In the genomic region with DNA sequence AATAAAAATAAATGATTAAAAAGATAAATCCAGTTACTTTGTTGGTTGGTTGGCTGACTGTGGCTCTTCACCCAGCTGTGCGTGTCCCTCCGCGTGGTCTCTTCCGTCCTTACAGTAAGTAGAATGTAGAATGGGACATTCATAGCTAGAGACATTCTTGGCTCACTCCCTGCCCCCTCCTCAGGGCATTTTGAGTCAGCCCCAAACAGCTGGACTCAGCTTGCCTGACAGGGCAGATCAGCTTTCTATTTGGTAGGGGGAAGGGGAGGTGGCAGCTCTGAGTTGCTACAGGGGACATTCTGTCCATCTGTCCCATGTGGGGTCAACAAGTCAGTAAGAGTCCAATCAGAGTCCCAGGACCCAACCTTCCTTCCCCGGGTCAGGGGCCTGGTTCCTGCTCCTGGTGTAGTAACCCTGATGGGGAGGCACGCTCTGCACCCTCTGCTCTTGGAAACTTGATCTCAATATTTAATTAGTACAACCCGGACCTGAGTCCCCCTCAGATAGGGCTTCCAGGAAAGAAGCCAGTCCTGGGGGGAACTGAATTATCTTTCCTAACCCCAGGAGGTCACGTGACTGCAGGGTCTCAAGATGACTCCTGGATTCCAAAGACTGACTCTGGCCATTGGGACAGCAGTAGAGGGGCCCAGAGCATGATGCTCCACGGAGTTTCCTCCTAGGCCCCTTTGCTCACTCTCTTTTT, we compare ENCODE assay signal across 14 mouse cellular contexts. TPM values are rescaled to one million over a fixed set of nuclear protein-coding genes. Genes with fewer than 3 reads are reported as not detected.
A peak's percentile ranks its signal among the peaks of the same experiment; 100 is the strongest.
DNase-seq lines count a peak whose midpoint lies in the region; ATAC-seq and TF ChIP-seq lines count a peak whose summit lies in the region.
"Had no signal": no experiment of that assay in that cellular context is flagged by ENCODE, and none has a peak within 500 bp of the region (broad histone marks: within the 10 kb centered on the region; RNA-seq: fewer than 3 reads in every experiment).

No protein-coding gene starts in this region.

- H3K27ac ChIP-seq in kidney, embryonic 16.5 days (ENCODE audit: low read length) = peak overlapping the region; percentile 10
- no peak overlapping the region for H3K27ac ChIP-seq in MEL (ENCODE audit: control insufficient read depth, low read depth, low read length)
- no peak overlapping the region for H3K27ac ChIP-seq in embryonic facial prominence, embryonic 14.5 days (replicated peaks; ENCODE audit: low read depth, low read length)
- H3K27ac ChIP-seq in thymus, adult 2 months (ENCODE audit: control insufficient read depth, insufficient read depth, low read length) = no peak overlapping the region
- H3K27ac ChIP-seq: forebrain, embryonic 10.5 days; midbrain, embryonic 12.5 days had no signal

- H3K4me1 ChIP-seq in kidney, embryonic 16.5 days (ENCODE audit: insufficient read depth, low read length) = peaks cover 51% of the 10 kb centered on the region
- H3K4me1 ChIP-seq in MEL (ENCODE audit: control insufficient read depth in 1 of 2, insufficient read depth in 2 of 2, low read length in 2 of 2) = peaks cover 10 to 18% of the 10 kb centered on the region in 2 experiments
- H3K4me1 ChIP-seq in embryonic facial prominence, embryonic 14.5 days (ENCODE audit: control insufficient read depth, insufficient read depth, low read length) = peaks cover 22% of the 10 kb centered on the region
- H3K4me1 ChIP-seq in thymus, adult 2 months (replicated peaks; ENCODE audit: control insufficient read depth, insufficient read depth, low read length) = peaks cover 14% of the 10 kb centered on the region

- H3K36me3 ChIP-seq in kidney, embryonic 16.5 days (ENCODE audit: insufficient read depth, low read length) = peaks cover 6% of the 10 kb centered on the region; the same call in 1 of the 2 replicates
- peaks cover 0 to 12% of the 10 kb centered on the region in 2 experiments; a peak in 2 of 4 replicates for H3K36me3 ChIP-seq in MEL (ENCODE audit: control insufficient read depth in 1 of 2, insufficient read depth in 2 of 2, low read length in 2 of 2)
- H3K36me3 ChIP-seq in embryonic facial prominence, embryonic 14.5 days (ENCODE audit: control insufficient read depth, insufficient read depth, low read length) = peaks cover 4% of the 10 kb centered on the region
- no peaks in the 10 kb centered on the region for H3K36me3 ChIP-seq in thymus, adult 2 months (ENCODE audit: control insufficient read depth, insufficient read depth, low read length)
- H3K36me3 ChIP-seq: midbrain, embryonic 12.5 days had no signal

- no peak overlapping the region for H3K4me2 ChIP-seq in kidney, embryonic 16.5 days (replicated peaks; ENCODE audit: low read depth, low read length)
- no peak overlapping the region for H3K4me2 ChIP-seq in embryonic facial prominence, embryonic 14.5 days (ENCODE audit: low read depth, low read length)
- H3K4me2 ChIP-seq: midbrain, embryonic 12.5 days had no signal

- no peak for TF ChIP-seq EP300 in MEL (IDR thresholded peaks at IDR 0.05; ENCODE audit: low read depth in 1 of 2, low read length in 2 of 2)

- H3K79me2 ChIP-seq in MEL (ENCODE audit: control insufficient read depth, insufficient read depth, low read length, poor library complexity) = peaks cover 8% of the 10 kb centered on the region

- no peaks in the 10 kb centered on the region for H3K9me3 ChIP-seq in kidney, embryonic 16.5 days (ENCODE audit: low read length)
- H3K9me3 ChIP-seq in MEL (replicated peaks; ENCODE audit: insufficient read depth, low read length) = no peaks in the 10 kb centered on the region
- no peaks in the 10 kb centered on the region for H3K9me3 ChIP-seq in embryonic facial prominence, embryonic 14.5 days (ENCODE audit: control insufficient read depth, low read length)
- H3K9me3 ChIP-seq: forebrain, embryonic 10.5 days; G1E; midbrain, embryonic 12.5 days had no signal

- H3K27me3 ChIP-seq in kidney, embryonic 16.5 days (ENCODE audit: insufficient read depth, low read length) = no peaks in the 10 kb centered on the region
- H3K27me3 ChIP-seq in MEL (ENCODE audit: control insufficient read depth in 1 of 2, insufficient read depth in 2 of 2, low read length in 2 of 2) = no peaks in the 10 kb centered on the region; a peak in 2 of 4 replicates
- no peaks in the 10 kb centered on the region for H3K27me3 ChIP-seq in embryonic facial prominence, embryonic 14.5 days (replicated peaks; ENCODE audit: control insufficient read depth, insufficient read depth, low read length)
- no peaks in the 10 kb centered on the region for H3K27me3 ChIP-seq in thymus, adult 2 months (ENCODE audit: control insufficient read depth, insufficient read depth, low read length)

- no peak overlapping the region for H3K9ac ChIP-seq in kidney, embryonic 16.5 days (replicated peaks; ENCODE audit: low read length)
- H3K9ac ChIP-seq in MEL (ENCODE audit: control insufficient read depth, low read depth, low read length, poor library complexity, severe bottlenecking) = no peak overlapping the region
- no peak overlapping the region for H3K9ac ChIP-seq in embryonic facial prominence, embryonic 14.5 days (ENCODE audit: low read depth, low read length)
- H3K9ac ChIP-seq: midbrain, embryonic 12.5 days had no signal

- no peak for TF ChIP-seq CTCF in MEL (IDR thresholded peaks at IDR 0.05 in 2 of 3, conservative IDR thresholded peaks at IDR 0.05 in 1 of 3; ENCODE audit: control insufficient read depth in 1 of 3, insufficient read depth in 1 of 3, low read depth in 2 of 3, low read length in 3 of 3, poor library complexity in 1 of 3, severe bottlenecking in 1 of 3)
- no peak for TF ChIP-seq CTCF in thymus, adult 2 months (IDR thresholded peaks at IDR 0.05; ENCODE audit: borderline replicate concordance, control insufficient read depth, extremely low read depth, insufficient read depth, low read length, poor library complexity)

- no peak for TF ChIP-seq RAD21 in MEL (IDR thresholded peaks at IDR 0.05; ENCODE audit: low read depth, low read length)

- no peak for TF ChIP-seq POLR2A in MEL (IDR thresholded peaks at IDR 0.05; ENCODE audit: control insufficient read depth in 1 of 2, insufficient read depth in 1 of 2, low read depth in 1 of 2, low read length in 2 of 2, poor library complexity in 1 of 2)
- no peak for TF ChIP-seq POLR2A in thymus, adult 2 months (IDR thresholded peaks at IDR 0.05; ENCODE audit: control insufficient read depth, extremely low read depth, insufficient read depth, low read length, poor library complexity)

- peak; percentile 22 for ATAC-seq in kidney, embryonic 16.5 days (ENCODE audit: low FRiP score, low TSS enrichment)
- no peak for ATAC-seq in embryonic facial prominence, embryonic 14.5 days (ENCODE audit: low read depth)
- no peak for ATAC-seq in erythroblast, adult 5-6 weeks (replicated peaks; ENCODE audit: low FRiP score, poor library complexity, severe bottlenecking)

- no peak overlapping the region for H3K4me3 ChIP-seq in kidney, embryonic 16.5 days (ENCODE audit: low read length)
- H3K4me3 ChIP-seq in MEL (ENCODE audit: control insufficient read depth in 1 of 2, insufficient read depth in 1 of 2, low read depth in 2 of 2, low read length in 2 of 2) = no peak overlapping the region
- no peak overlapping the region for H3K4me3 ChIP-seq in embryonic facial prominence, embryonic 14.5 days (ENCODE audit: low read depth, low read length)
- no peak overlapping the region for H3K4me3 ChIP-seq in thymus, adult 2 months (ENCODE audit: control insufficient read depth, insufficient read depth, low read length)
- H3K4me3 ChIP-seq: forebrain, embryonic 10.5 days; midbrain, embryonic 12.5 days had no signal

- no peak for DNase-seq in kidney, adult 9 months
- DNase-seq in MEL (ENCODE audit: low read depth, low spot score) = no peak
- DNase-seq in embryonic facial prominence, embryonic 14.5 days (ENCODE audit: low spot score) = peak; percentile 68
- DNase-seq in lung, postnatal 10 days = peak; percentile 75
- no peak for DNase-seq in thymus, adult 2 months
- DNase-seq: adrenal gland, adult 8-10 months; cerebellum, adult 8-10 months; right cerebral cortex, postnatal 14 days had no signal

- WGBS in kidney, embryonic 16.5 days = 47% methylated on average over 9 of the region's 9 CpGs
- WGBS in embryonic facial prominence, embryonic 14.5 days = 46% methylated on average over 9 of the region's 9 CpGs
- WGBS in thymus, adult 2 months = 94% methylated on average over 9 of the region's 9 CpGs

RNA-seq across cellular contexts. Expression of a gene that starts 2.3 kb away (rescaled TPM):
- polyA plus RNA-seq in kidney, embryonic 16.5 days (2015; fragmentation: Nextera tagmentation; extraction: Ambion mirVana) = 79.6 and 87.5 TPM in 2 replicates
- total RNA-seq in MEL (2012; rRNA removed) = 5.5 and 7.7 TPM in 2 replicates
- polyA plus RNA-seq in MEL (2012; ENCODE audit: insufficient read depth in 1 of 2, insufficient read length in 2 of 2, low read depth in 1 of 2, low replicate concordance in 2 of 2, missing spikeins in 1 of 2) = 10 to 100 TPM in 1 of 2 experiments, not detected in 1; 20.0 TPM
- 80.1 and 90.4 TPM in 2 replicates for polyA plus RNA-seq in embryonic facial prominence, embryonic 14.5 days (2014; fragmentation: Nextera tagmentation; extraction: Ambion mirVana)
- total RNA-seq in erythroblast, adult 5-6 weeks (2015; ENCODE audit: low replicate concordance) = not detected in 2 replicates
- total RNA-seq in erythroblast, adult 5-6 weeks (2017; ENCODE audit: low replicate concordance) = not detected in 2 replicates
- 62.1 and 67.6 TPM in 2 replicates for polyA plus RNA-seq in thymus, adult 2 months (2012; rRNA removed)

RNA-seq across cellular contexts. Expression of a gene that starts 15.6 kb away (rescaled TPM):
- polyA plus RNA-seq in kidney, embryonic 16.5 days (2015; fragmentation: Nextera tagmentation; extraction: Ambion mirVana) = 21.9 and 23.5 TPM in 2 replicates
- total RNA-seq in MEL (2012; rRNA removed) = not detected in 2 replicates
- under 1 TPM in 1 of 2 experiments, not detected in 1; 0.15 TPM for polyA plus RNA-seq in MEL (2012; ENCODE audit: insufficient read depth in 1 of 2, insufficient read length in 2 of 2, low read depth in 1 of 2, low replicate concordance in 2 of 2, missing spikeins in 1 of 2)
- 637 and 738 TPM in 2 replicates for polyA plus RNA-seq in embryonic facial prominence, embryonic 14.5 days (2014; fragmentation: Nextera tagmentation; extraction: Ambion mirVana)
- not detected in 2 replicates for total RNA-seq in erythroblast, adult 5-6 weeks (2015; ENCODE audit: low replicate concordance)
- not detected in 2 replicates for total RNA-seq in erythroblast, adult 5-6 weeks (2017; ENCODE audit: low replicate concordance)
- 2.1 and 2.2 TPM in 2 replicates for polyA plus RNA-seq in thymus, adult 2 months (2012; rRNA removed)

RNA-seq across cellular contexts. Expression of a gene that starts 43.8 kb away (rescaled TPM):
- 141 and 157 TPM in 2 replicates for polyA plus RNA-seq in kidney, embryonic 16.5 days (2015; fragmentation: Nextera tagmentation; extraction: Ambion mirVana)
- 40.3 and 44.4 TPM in 2 replicates for total RNA-seq in MEL (2012; rRNA removed)
- polyA plus RNA-seq in MEL (2012; ENCODE audit: insufficient read depth in 1 of 2, insufficient read length in 2 of 2, low read depth in 1 of 2, low replicate concordance in 2 of 2, missing spikeins in 1 of 2) = 10 to 100 TPM in 1 of 2 experiments, not detected in 1; 73.0 TPM
- 112 and 119 TPM in 2 replicates for polyA plus RNA-seq in embryonic facial prominence, embryonic 14.5 days (2014; fragmentation: Nextera tagmentation; extraction: Ambion mirVana)
- 23.4 and 27.6 TPM in 2 replicates for total RNA-seq in erythroblast, adult 5-6 weeks (2015; ENCODE audit: low replicate concordance)
- 21.5 and 23.1 TPM in 2 replicates for total RNA-seq in erythroblast, adult 5-6 weeks (2017; ENCODE audit: low replicate concordance)
- 333 and 390 TPM in 2 replicates for polyA plus RNA-seq in thymus, adult 2 months (2012; rRNA removed)

RNA-seq across cellular contexts. Expression of a gene that starts 54.7 kb away (rescaled TPM):
- polyA plus RNA-seq in kidney, embryonic 16.5 days (2015; fragmentation: Nextera tagmentation; extraction: Ambion mirVana) = 29.1 and 30.8 TPM in 2 replicates
- total RNA-seq in MEL (2012; rRNA removed) = not detected in 2 replicates
- polyA plus RNA-seq in MEL (2012; ENCODE audit: insufficient read depth in 1 of 2, insufficient read length in 2 of 2, low read depth in 1 of 2, low replicate concordance in 2 of 2, missing spikeins in 1 of 2) = not detected
- polyA plus RNA-seq in embryonic facial prominence, embryonic 14.5 days (2014; fragmentation: Nextera tagmentation; extraction: Ambion mirVana) = 16.6 and 21.7 TPM in 2 replicates
- total RNA-seq in erythroblast, adult 5-6 weeks (2015; ENCODE audit: low replicate concordance) = not detected in 2 replicates
- not detected in 2 replicates for total RNA-seq in erythroblast, adult 5-6 weeks (2017; ENCODE audit: low replicate concordance)
- polyA plus RNA-seq in thymus, adult 2 months (2012; rRNA removed) = 36.0 and 38.7 TPM in 2 replicates
- total RNA-seq: gastrocnemius, postnatal 36 days had no signal
- polyA plus RNA-seq: G1E had no signal

Comparison
In these comparisons a context has a peak if more than half of its experiments do, and no peak if none do; other contexts are left out.
1. DNase-seq: peak in embryonic facial prominence, embryonic 14.5 days (single experiment) and lung, postnatal 10 days (single experiment); none in kidney, adult 9 months (single experiment), MEL (single experiment) and thymus, adult 2 months (single experiment).
2. RNA of a gene that starts 15.6 kb away (polyA plus RNA-seq): 637 to 738 TPM in embryonic facial prominence, embryonic 14.5 days; 21.9 to 23.5 TPM in kidney, embryonic 16.5 days, 2.1 to 2.2 TPM in thymus, adult 2 months and 0.15 TPM in MEL; every median in the first group is over 10 times any median in the second.